Mouse (Mus musculus) granulocyte monocyte progenitor cell, adult 5-6 weeks (primary cell): ENCODE measurements around the gene Gm14399. TPM values are rescaled to one million over a fixed set of nuclear protein-coding genes. Genes with fewer than 3 reads are reported as not detected.
A peak's percentile ranks its signal among the peaks of the same experiment; 100 is the strongest.
"Not testable (repeated sequence)": the region's sequence is repeated elsewhere in the genome, so short reads cannot be mapped to it uniquely, and the experiment has no call there.

Experiments used
- ATAC-seq: replicated peaks from 2 replicates; pipeline ENCODE4 v1.8.0; 2016; ENCODE audit warnings: mild to moderate bottlenecking, moderate TSS enrichment, inconsistent platforms; ENCODE audit not compliant: poor library complexity, severe bottlenecking
- total RNA-seq, 2 experiments: library from RNA; stranded (forward) in 1 of 2; stranded (reverse) in 1 of 2; fragments of 200-712, 200-1000 nt in 1 of 2; fragments of >200 nt in 1 of 2; fragmentation: Nextera tagmentation in 1 of 2; gene quantifications; 2 replicates each; pipeline ENCODE4 v1.2.3; 2014 to 2017

The Gm14399 gene
- 4.1 and 17.1 TPM in 2 replicates for total RNA-seq (2014; fragmentation: Nextera tagmentation)
- total RNA-seq (2017) = 15.5 and 60.9 TPM in 2 replicates

GRCm38 (mm10) chr2:175141993-175142295, at the start of gene Gm14399:
Gene Gm14399, minus strand, starts transcription at chr2:175142012.
- ATAC-seq = peak; percentile 56; the same call in 1 of the 2 replicates

DNA sequence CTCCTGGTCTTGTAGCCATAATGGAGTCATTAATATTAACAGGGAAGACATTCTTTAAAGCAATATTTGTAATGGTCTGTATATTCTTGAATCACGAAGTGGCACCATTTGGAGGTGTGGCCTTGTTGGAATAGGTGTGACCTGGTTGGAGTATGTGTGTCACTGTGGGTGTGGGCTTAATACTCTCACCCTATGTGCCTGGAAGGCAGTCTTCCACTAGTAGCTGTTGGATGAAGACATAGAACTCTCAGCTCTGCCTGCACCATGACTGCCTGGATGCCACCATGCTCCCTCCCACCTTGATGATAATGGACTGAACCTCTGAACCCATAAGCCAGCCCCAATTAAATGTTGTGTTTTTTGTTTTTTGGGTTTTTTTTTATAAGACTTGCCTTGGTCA, 37.2 kb upstream of the Gm14399 start:
- not testable (repeated sequence) for ATAC-seq

DNA sequence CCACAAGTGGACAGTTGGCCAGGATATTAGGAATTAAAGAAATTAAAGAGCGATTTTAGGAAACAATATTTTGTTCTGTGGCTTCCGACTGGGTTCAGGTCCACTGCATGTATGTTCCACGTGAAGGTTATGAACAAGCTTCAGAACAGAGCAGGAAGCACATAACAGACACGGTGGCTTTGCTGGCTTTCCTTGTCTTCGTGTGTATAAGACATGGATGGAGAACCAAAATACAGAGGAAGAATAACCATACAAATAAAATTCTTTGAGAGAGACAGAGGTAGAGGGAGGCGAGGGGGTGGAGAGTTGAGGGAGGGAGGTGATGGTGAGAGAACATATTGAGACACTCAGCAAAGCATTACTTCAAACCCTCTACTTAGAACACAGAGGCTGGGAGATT, 34.5 kb upstream of the Gm14399 start:
- no peak for ATAC-seq

GRCm38 (mm10) chr2:175175401-175176180, 33.8 kb upstream of the Gm14399 start, which contains the start of gene Gm14443:
Gene Gm14443, minus strand, starts transcription at chr2:175175871.
- not testable (repeated sequence) for ATAC-seq

DNA sequence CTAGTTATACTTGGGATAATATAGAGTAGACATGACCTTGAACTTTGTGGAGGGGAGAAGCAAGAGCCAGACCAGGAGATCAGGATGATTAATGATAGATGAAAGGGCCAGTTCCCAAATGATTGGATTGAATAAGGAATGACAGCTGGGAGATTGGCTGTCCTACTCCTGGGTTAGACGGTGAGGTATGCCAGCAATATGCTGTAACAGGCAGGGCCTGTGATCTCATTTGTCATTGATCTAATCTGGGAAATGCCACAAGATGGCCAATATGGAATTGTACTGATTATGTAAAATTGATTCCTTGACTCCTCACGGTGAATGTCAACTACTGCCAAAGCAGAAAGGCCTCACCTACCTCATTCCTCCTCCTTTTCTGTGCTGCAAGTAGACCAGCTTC, 32.2 kb upstream of the Gm14399 start:
- ATAC-seq = not testable (repeated sequence)

- ATAC-seq = not testable (repeated sequence)
These were observed 31.2 kb upstream of the Gm14399 start for GRCm38 (mm10) chr2:175172906-175173595.

- ATAC-seq = no peak
These were observed 30.3 kb upstream of the Gm14399 start for GRCm38 (mm10) chr2:175172123-175172522.

- not testable (repeated sequence) for ATAC-seq
These were observed 25.1 kb upstream of the Gm14399 start for GRCm38 (mm10) chr2:175166870-175167269.

DNA sequence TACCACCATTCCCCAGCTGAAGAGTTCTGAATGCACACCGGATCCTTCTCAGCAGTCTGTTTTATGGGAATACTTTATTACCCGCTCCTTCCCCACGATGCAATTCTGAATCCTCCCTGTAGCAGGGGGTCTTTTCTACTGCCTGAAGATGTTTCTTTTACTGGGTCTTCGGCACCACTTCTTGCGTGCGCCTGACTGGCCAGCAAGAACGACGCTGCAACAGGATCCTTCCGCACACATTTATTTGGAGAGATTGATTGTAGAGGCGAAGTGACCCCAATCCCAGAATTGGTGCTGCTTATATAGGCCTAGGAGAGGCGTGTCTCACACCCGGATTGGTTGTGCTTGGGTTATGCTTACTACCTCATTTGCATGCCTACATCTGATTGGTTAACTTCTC, 23.3 kb upstream of the Gm14399 start:
- ATAC-seq = not testable (repeated sequence)

GRCm38 (mm10) chr2:175161438-175161837, 19.6 kb upstream of the Gm14399 start:
- ATAC-seq = not testable (repeated sequence)

DNA sequence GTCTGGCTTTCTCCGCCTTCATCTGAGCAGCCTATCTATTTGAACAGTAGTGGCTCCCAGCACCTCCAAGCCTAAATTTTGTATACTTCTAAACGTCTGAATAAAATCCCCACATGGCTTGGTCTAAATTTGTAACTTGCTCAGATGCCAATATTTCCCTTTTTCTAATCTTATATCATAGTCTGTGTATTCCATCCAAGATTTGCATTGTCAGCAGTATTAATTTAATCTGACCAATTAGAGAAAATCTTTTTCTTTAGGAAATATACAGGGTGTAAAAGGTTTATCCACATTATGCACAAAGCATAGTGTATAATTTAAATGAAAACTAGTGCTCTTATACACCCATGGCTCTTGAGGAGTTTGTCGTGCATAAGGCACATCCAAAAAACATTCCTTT, 16.8 kb upstream of the Gm14399 start:
- no peak for ATAC-seq

GRCm38 (mm10) chr2:175156696-175157095, 14.9 kb upstream of the Gm14399 start:
- no peak for ATAC-seq

- ATAC-seq = peak; percentile 61
These were observed 457 bp downstream of the Gm14399 start for GRCm38 (mm10) chr2:175141118-175141992.

DNA sequence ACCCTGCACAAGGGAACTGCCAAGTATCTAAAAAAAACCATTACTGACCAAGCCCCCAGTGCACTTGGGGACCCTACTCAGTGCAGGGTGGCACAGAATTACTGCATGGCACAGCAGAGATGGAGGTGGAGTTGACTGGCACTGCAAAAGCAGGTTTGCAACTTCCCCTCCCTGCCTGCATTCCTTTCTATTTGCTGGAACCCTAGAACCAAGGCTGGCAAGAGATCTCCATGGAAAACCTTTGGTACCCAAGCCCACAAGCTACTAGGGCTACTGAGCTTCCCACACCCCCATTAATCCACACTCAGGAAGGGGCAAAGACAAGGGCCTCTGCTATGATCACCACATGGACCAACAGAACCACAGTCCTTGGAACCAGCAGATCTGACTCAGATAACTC, 1.2 kb downstream of the Gm14399 start:
- not testable (repeated sequence) for ATAC-seq

Other genes starting within 250 kb of the Gm14399 start
- not detected in 2 replicates for gene Gm14444, start 131.8 kb downstream of the Gm14399 start, total RNA-seq (2014; fragmentation: Nextera tagmentation)
- not detected in 2 replicates for gene Gm14444, start 131.8 kb downstream of the Gm14399 start, total RNA-seq (2017)
- gene Gm14393, start 74.2 kb downstream of the Gm14399 start, total RNA-seq (2014; fragmentation: Nextera tagmentation) = not detected in 2 replicates
- not detected in 2 replicates for gene Gm14393, start 74.2 kb downstream of the Gm14399 start, total RNA-seq (2017)
- 0.06 TPM in 1 of 2 replicates, not detected in the other for gene Gm14443, start 33.9 kb upstream of the Gm14399 start, total RNA-seq (2014; fragmentation: Nextera tagmentation)
- gene Gm14443, start 33.9 kb upstream of the Gm14399 start, total RNA-seq (2017) = 0.22 and 0.31 TPM in 2 replicates
- 7.6 and 11.2 TPM in 2 replicates for gene Gm14391, start 64.9 kb upstream of the Gm14399 start, total RNA-seq (2014; fragmentation: Nextera tagmentation)
- 12.1 and 24.7 TPM in 2 replicates for gene Gm14391, start 64.9 kb upstream of the Gm14399 start, total RNA-seq (2017)
- 14.1 and 17.3 TPM in 2 replicates for gene Gm14440, start 133.1 kb upstream of the Gm14399 start, total RNA-seq (2014; fragmentation: Nextera tagmentation)
- gene Gm14440, start 133.1 kb upstream of the Gm14399 start, total RNA-seq (2017) = 9.7 TPM in 1 of 2 replicates, not detected in the other
- gene Gm4631, start 196.2 kb upstream of the Gm14399 start, total RNA-seq (2014; fragmentation: Nextera tagmentation) = 24.3 and 33.5 TPM in 2 replicates
- gene Gm4631, start 196.2 kb upstream of the Gm14399 start, total RNA-seq (2017) = 21.0 and 21.9 TPM in 2 replicates
- 0.24 and 13.8 TPM in 2 replicates for gene Zfp968, start 230.4 kb upstream of the Gm14399 start, total RNA-seq (2014; fragmentation: Nextera tagmentation)
- gene Zfp968, start 230.4 kb upstream of the Gm14399 start, total RNA-seq (2017) = 5.2 and 20.6 TPM in 2 replicates